Mouse (Mus musculus): ENCODE results near the gene Tango6. TPM values are rescaled to one million over a fixed set of nuclear protein-coding genes. Genes with fewer than 3 reads are reported as not detected.

Gene Tango6
- polyA plus RNA-seq, 1 experiment from 2014 or later, result 10.3 TPM

DNA sequence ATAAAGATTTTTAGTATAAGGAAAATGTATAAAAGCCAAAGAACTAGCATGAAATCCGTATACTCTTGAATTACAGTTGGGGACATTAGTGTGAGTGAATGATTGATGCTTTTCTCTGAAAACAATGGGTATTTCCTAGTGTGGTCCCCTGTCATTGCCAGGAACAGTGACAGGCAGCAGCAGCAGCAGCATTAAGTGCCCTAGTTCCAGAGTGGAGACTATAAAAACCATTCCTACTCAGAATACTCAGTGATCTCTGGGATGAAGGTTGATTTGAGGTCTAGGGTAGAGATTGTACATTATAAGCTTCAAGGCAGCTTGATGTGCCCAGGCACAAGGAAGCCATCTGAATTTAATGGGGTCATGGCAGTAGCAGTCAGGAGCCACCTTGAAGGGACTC, 45.0 kb downstream of the Tango6 start:
- 67% methylated on average over 1 of the region's 1 CpGs for WGBS
- H3K36me3 ChIP-seq, result peaks cover 17% of the 10 kb centered on the region
- ATAC-seq (ENCODE audit: low FRiP score, low read depth), result no peak
- no peak overlapping the region for H3K4me3 ChIP-seq
- peaks cover 3% of the 10 kb centered on the region for H3K4me1 ChIP-seq
- no peak overlapping the region for H3K4me2 ChIP-seq (replicated peaks)
- no peaks in the 10 kb centered on the region for H3K27me3 ChIP-seq
- H3K9ac ChIP-seq, result no peak overlapping the region
- no peak overlapping the region for H3K27ac ChIP-seq
- no peaks in the 10 kb centered on the region for H3K9me3 ChIP-seq

DNA sequence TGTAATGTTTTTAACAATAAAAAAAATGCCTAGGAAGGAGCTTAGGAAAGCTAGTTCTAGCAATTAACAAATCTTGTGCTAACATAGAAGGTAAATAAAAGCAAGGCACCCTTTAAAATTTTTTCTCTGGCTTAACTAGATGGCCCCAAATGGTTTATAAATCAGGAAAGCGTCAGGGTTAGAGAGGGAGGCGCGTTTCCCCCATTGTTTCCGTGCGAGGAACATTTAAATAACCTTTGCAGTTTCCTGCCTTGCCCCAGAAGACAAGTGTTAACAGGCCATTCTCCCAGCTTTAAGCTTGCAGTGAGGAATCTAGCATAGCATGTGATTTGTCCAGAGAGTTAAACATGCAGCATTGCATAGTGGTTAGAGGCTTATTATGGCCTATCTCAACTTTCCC, 50.1 kb downstream of the Tango6 start:
- no peak for ATAC-seq (ENCODE audit: low FRiP score, low read depth)
- H3K27ac ChIP-seq, result no peak overlapping the region
- no peaks in the 10 kb centered on the region for H3K27me3 ChIP-seq

DNA sequence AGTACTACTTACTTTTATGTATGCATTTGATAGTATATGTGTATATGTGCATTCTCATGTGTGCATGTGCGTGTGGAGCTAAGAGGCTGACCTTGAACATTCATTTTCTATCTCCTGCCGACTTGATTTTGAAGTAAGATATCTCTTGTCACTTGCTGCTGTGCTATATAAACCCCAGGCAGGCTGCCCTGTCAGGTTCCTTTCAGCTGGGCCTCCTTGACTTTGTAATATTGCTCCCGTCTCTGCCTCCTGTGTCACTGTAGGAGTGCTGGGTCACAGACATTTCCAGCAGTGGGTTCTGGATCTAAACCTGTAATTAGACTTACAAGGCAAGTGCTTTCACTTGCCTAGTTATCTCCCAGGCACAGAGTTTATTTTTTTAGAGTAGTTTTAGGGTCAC, 50.8 kb downstream of the Tango6 start:
- H3K27me3 ChIP-seq, result no peaks in the 10 kb centered on the region
- peaks cover 21% of the 10 kb centered on the region for H3K4me1 ChIP-seq
- 58% methylated on average over 3 of the region's 3 CpGs for WGBS
- no peaks in the 10 kb centered on the region for H3K9me3 ChIP-seq
- no peak for ATAC-seq (ENCODE audit: low FRiP score, low read depth)
- H3K4me3 ChIP-seq, result no peak overlapping the region
- no peak overlapping the region for H3K9ac ChIP-seq
- no peak overlapping the region; the same call in 1 of the 2 replicates for H3K27ac ChIP-seq
- no peak overlapping the region for H3K4me2 ChIP-seq (replicated peaks)
- H3K36me3 ChIP-seq, result peaks cover 16% of the 10 kb centered on the region

More for the DNA sequence above, 50.1 kb downstream of the Tango6 start:
- no peak overlapping the region for H3K9ac ChIP-seq
- no peak overlapping the region for H3K4me3 ChIP-seq
- no peaks in the 10 kb centered on the region for H3K9me3 ChIP-seq
- no peak overlapping the region for H3K4me2 ChIP-seq (replicated peaks)
- H3K36me3 ChIP-seq, result peaks cover 9% of the 10 kb centered on the region
- 11% methylated on average over 5 of the region's 5 CpGs for WGBS
- H3K4me1 ChIP-seq, result peaks cover 21% of the 10 kb centered on the region

DNA sequence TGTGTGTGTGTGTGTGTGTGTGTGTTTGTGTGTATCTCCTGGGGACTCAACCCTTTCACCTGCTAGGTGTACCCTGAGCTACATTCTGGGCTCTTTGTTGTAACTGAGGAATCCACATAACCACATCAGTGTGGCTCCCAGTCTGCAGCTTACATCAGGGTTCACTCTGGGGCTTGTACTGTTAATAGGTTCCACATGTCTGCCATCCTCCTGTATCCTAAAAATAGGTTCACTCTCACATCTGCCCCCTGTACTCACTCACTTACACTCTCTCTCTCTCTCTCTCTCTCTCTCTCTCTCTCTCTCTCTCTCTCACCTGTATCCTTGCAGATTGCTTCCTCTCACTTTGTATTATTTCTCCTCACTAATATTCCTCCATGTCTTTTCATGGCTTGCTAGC, 51.4 kb downstream of the Tango6 start:
- H3K9me3 ChIP-seq, result no peaks in the 10 kb centered on the region
- peaks cover 21% of the 10 kb centered on the region for H3K4me1 ChIP-seq
- no peak for ATAC-seq (ENCODE audit: low FRiP score, low read depth)
- H3K27me3 ChIP-seq, result no peaks in the 10 kb centered on the region
- no peak overlapping the region for H3K4me3 ChIP-seq
- H3K9ac ChIP-seq, result no peak overlapping the region
- H3K4me2 ChIP-seq (replicated peaks), result no peak overlapping the region
- H3K27ac ChIP-seq, result no peak overlapping the region; the same call in 1 of the 2 replicates
- peaks cover 19% of the 10 kb centered on the region for H3K36me3 ChIP-seq

DNA sequence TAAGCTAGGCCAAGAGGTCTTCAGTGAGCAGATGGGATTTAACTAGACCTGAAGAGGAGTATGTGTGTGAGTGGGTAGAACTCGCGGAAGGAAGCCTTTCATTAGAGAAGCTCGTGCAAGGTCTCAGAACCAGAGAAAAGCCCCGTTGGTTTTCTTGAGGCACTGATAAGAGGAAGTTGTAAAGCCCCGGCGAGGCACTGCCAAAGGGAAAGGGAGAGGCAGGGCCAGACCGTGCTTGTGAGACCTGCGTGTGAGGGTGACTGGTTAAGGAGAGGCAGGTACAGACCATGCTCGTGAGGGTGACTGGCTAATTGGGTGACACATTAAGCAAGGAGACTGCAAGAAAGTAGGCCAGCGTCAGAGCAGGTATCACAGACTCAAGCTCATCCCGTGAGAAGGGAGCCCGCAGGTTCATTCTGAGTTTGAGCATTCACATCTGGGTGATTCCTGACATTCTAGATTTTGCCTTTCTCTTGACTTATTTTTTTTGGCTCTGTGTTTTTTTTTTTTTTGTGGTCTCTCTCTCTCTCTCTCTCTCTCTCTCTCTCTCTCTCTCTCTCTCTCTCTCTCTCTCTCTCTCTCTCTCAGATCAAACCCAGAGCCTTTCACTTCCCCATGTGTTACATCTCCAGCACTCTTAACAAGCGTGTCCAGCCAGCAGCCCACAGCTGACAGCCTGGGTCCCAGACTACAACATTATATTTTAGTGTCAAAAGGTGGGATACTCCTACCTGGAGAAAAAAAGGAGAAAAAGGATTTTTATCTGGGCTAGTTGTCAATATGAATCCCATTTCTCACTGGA, 54.2 kb downstream of the Tango6 start:
- Histone ChIP-seq H3K27ac (no peak overlapping the region), H3K4me2 (replicated peaks) (no peak overlapping the region), H3K4me1 (peaks cover 21% of the 10 kb centered on the region), H3K36me3 (peaks cover 33% of the 10 kb centered on the region), H3K27me3 (no peaks in the 10 kb centered on the region), H3K9ac (no peak overlapping the region), H3K9me3 (no peaks in the 10 kb centered on the region), H3K4me3 (no peak overlapping the region)
- no peak for ATAC-seq (ENCODE audit: low FRiP score, low read depth)
- 64% methylated on average over 13 of the region's 13 CpGs for WGBS

DNA sequence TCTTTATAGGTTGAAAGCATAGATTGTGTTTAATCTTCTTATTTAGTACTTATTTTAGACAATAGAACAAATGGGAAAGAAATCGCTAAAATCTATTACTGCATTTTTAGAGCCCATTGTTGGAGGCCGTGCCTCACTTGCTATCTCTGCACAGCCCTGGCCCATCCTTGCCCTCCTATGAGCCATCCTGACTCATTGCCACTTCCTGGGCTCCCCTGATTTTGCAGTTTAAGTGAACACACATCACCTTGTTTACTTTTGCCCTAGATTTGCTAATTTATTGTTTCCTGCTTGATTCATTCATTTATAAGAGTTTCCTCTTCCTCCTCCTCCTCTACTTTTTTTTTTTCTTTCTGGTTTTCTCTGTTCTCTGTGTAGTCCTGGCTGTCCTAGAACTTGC, 55.0 kb downstream of the Tango6 start:
- H3K36me3 ChIP-seq, result peaks cover 41% of the 10 kb centered on the region
- H3K27ac ChIP-seq, result no peak overlapping the region
- H3K9me3 ChIP-seq, result no peaks in the 10 kb centered on the region
- peaks cover 18% of the 10 kb centered on the region for H3K4me1 ChIP-seq
- no peaks in the 10 kb centered on the region for H3K27me3 ChIP-seq
- no peak overlapping the region for H3K9ac ChIP-seq
- ATAC-seq (ENCODE audit: low FRiP score, low read depth), result no peak
- WGBS, result 89% methylated on average over 2 of the region's 2 CpGs
- no peak overlapping the region for H3K4me2 ChIP-seq (replicated peaks)
- H3K4me3 ChIP-seq, result no peak overlapping the region

DNA sequence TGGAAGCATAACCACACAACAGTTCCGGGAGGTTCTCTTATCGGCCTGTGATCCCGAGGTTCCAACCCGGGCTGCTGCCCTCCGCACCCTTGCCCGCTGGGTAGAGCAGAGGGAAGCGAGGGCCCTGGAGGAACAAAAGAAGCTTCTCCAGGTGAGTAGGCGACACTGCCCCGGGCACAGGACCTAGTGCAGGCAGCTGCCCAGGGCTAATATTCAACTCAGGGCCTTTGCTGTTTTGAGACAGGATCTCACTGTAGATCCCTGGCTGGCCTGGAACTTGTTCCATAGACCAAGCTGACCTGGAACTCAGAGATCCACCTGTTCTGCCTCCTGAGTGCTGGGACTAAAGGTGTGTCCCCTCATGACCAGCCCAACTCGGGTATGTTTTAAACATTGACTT, 59.5 kb downstream of the Tango6 start:
- Histone ChIP-seq H3K36me3 (peaks cover 47% of the 10 kb centered on the region), H3K9me3 (no peaks in the 10 kb centered on the region), H3K27ac (no peak overlapping the region), H3K4me2 (replicated peaks) (no peak overlapping the region), H3K4me3 (no peak overlapping the region), H3K27me3 (no peaks in the 10 kb centered on the region), H3K9ac (no peak overlapping the region), H3K4me1 (no peaks in the 10 kb centered on the region)
- ATAC-seq (ENCODE audit: low FRiP score, low read depth), result no peak
- WGBS, result 90% methylated on average over 10 of the region's 10 CpGs

DNA sequence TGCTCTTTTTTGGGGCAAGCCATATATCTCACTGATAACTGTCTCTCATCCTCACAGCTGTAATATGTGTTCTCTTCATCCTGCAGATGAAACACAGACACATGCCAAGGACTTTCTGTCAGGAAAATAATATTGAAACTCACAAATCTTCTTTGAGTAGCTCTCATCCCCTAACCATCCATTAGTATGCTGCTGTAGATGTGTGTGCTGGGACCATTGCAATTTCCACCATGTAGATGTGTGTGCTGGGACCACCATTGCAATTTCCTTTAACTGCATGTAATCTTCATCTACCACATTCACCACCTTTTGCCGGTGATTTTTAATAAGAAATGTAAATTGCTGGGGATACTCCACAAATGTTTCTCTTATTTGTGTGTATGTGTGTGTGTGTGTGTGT, 60.5 kb downstream of the Tango6 start:
- Histone ChIP-seq H3K9me3 (no peaks in the 10 kb centered on the region), H3K4me1 (peaks cover 2% of the 10 kb centered on the region; the same call in 1 of the 2 replicates), H3K9ac (no peak overlapping the region), H3K4me2 (replicated peaks) (no peak overlapping the region), H3K36me3 (peaks cover 44% of the 10 kb centered on the region), H3K27ac (no peak overlapping the region), H3K27me3 (no peaks in the 10 kb centered on the region), H3K4me3 (no peak overlapping the region)
- 94% methylated on average over 1 of the region's 1 CpGs for WGBS
- no peak for ATAC-seq (ENCODE audit: low FRiP score, low read depth)

DNA sequence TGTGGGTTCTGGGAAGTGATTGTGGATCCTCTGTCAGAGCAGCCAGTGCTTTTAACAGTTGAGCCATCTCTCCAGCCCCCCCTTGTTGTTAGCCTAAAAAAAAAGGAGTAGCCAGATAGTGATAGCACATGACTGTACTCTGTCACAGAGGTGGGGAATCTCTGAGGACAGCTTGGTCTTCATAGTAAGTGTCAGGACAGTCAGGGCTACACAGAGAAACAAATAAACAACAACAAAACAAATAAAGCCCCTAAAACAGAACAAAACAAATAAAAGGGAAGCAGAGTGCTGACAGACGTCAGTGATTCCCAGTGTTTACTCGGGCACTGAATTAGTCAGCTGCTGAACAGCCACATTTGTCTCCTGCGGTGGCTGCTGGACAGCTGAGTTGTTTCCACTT, 70.6 kb downstream of the Tango6 start:
- Histone ChIP-seq H3K4me2 (replicated peaks) (no peak overlapping the region), H3K4me1 (peaks cover 8% of the 10 kb centered on the region; the same call in 1 of the 2 replicates), H3K9me3 (no peaks in the 10 kb centered on the region), H3K36me3 (0 out of 2 replicates have a peak, but pooled peaks cover 3% of the 10 kb centered on the region), H3K27ac (no peak overlapping the region), H3K9ac (no peak overlapping the region), H3K4me3 (no peak overlapping the region), H3K27me3 (no peaks in the 10 kb centered on the region)
- WGBS, result 52% methylated on average over 3 of the region's 3 CpGs
- no peak for ATAC-seq (ENCODE audit: low FRiP score, low read depth)

DNA sequence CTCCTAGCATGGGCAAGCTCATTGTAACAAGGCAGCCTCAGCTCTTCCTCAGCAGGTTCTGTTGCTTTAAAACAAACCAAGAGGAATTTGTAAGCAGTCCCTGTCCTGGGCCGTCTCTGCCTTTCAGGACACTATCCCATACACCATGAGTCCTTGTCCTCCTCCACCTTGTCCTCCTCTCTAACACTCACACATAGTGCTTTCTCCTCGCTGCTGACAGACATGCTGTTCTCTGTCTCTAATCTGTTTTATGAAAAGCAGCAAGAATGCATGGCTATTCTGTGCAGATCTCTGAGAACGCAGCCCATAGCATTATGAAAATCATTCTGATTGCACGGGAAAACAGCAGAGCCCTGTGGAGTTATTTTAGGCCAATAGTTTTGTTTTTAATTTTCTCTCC, 78.4 kb downstream of the Tango6 start:
- no peak overlapping the region; the same call in 1 of the 2 replicates for H3K27ac ChIP-seq
- WGBS, result 31% methylated on average over 4 of the region's 4 CpGs

DNA sequence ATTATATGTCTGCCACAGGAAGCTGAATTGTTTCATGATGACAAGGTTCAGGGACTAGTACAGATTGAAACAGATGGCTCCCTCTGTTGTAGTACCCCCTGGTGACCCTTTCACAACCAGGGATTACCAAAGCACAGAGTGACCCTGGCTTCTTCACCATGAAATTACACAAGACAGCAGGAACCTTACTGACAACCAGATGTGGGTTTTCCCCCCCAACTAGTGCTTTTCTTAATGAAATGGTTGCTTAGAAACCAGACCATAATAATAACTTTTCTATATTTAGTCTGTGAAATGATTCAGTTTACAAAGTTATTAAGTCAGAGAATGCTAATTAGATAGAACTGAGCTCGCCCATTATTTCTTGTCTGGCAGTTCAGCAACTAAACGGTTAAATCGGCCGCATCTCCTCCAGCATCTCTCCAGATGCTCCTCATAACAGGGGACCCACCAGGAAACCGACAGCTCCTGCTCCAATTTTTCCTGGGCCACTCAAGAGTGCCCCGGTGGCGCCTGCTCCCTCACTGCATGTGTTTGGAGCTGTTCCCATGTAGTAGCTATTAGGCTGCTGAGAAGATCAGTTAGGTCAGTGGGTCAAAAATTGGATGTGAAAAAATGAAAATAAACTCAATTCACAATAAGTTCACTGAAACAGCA, 79.1 kb downstream of the Tango6 start:
- 11% methylated on average over 7 of the region's 7 CpGs for WGBS
- H3K27ac ChIP-seq, result no peak overlapping the region
- ATAC-seq (ENCODE audit: low FRiP score, low read depth), result no peak

More for the DNA sequence above, 78.4 kb downstream of the Tango6 start:
- H3K9ac ChIP-seq, result peak overlapping the region; percentile 39; the same call in 1 of the 2 replicates
- no peak overlapping the region for H3K4me3 ChIP-seq
- no peaks in the 10 kb centered on the region for H3K27me3 ChIP-seq
- H3K4me2 ChIP-seq (replicated peaks), result no peak overlapping the region
- 0 out of 2 replicates have a peak, but pooled peaks cover 3% of the 10 kb centered on the region for H3K36me3 ChIP-seq
- peaks cover 17% of the 10 kb centered on the region for H3K4me1 ChIP-seq
- no peak for ATAC-seq (ENCODE audit: low FRiP score, low read depth)
- no peaks in the 10 kb centered on the region for H3K9me3 ChIP-seq

DNA sequence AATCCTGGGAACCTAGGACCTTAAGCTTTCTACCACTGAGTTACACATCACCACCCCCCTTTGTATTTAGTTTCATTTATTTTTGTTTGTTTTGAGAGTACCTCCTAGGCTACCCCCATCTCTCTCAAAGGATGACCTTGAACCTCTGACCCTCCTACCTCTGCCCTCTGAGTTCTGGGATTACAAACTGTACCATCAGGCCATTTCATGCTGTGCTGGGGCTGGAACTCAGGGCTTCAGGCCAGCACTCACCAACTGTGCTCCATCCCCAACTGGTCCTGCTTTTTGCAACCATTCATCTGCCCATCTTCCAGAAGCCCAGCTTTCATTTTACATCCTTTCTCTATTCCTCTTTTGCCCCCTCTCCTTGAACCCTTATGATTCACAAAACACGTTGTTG, 81.7 kb downstream of the Tango6 start:
- Histone ChIP-seq H3K36me3 (no peaks in the 10 kb centered on the region), H3K4me3 (no peak overlapping the region), H3K4me1 (peaks cover 17% of the 10 kb centered on the region), H3K4me2 (replicated peaks) (no peak overlapping the region), H3K9ac (no peak overlapping the region), H3K27me3 (no peaks in the 10 kb centered on the region), H3K9me3 (no peaks in the 10 kb centered on the region), H3K27ac (no peak overlapping the region)
- WGBS, result 89% methylated on average over 1 of the region's 1 CpGs
- ATAC-seq (ENCODE audit: low FRiP score, low read depth), result no peak

More for the DNA sequence above, 79.1 kb downstream of the Tango6 start:
- H3K9me3 ChIP-seq, result no peaks in the 10 kb centered on the region
- peaks cover 17% of the 10 kb centered on the region for H3K4me1 ChIP-seq
- no peaks in the 10 kb centered on the region for H3K27me3 ChIP-seq
- H3K4me3 ChIP-seq, result no peak overlapping the region
- H3K4me2 ChIP-seq (replicated peaks), result no peak overlapping the region
- H3K36me3 ChIP-seq, result 0 out of 2 replicates have a peak, but pooled peaks cover 3% of the 10 kb centered on the region
- no peak overlapping the region for H3K9ac ChIP-seq
